Mouse (Mus musculus) erythroblast, embryonic 14.5 days (primary cell): Measurements from ENCODE around the gene Aplf. TPM values are rescaled to one million over a fixed set of nuclear protein-coding genes. Genes with fewer than 3 reads are reported as not detected.

ENCODE experiments used
- H3K27me3 ChIP-seq: 2 replicates; pipeline ENCODE4 v1.6.1; 2012; ENCODE audit warnings: inconsistent platforms; ENCODE audit not compliant: control insufficient read depth
- H3K36me3 ChIP-seq: 2 replicates; pipeline ENCODE4 v1.6.1; 2012; ENCODE audit warnings: mild to moderate bottlenecking, inconsistent platforms; ENCODE audit not compliant: control insufficient read depth
- H3K4me1 ChIP-seq: 2 replicates; pipeline ENCODE4 v1.6.1; 2012; ENCODE audit warnings: inconsistent platforms; ENCODE audit not compliant: control insufficient read depth
- H3K4me3 ChIP-seq: replicated peaks from 2 replicates; pipeline ENCODE3; 2012; ENCODE audit warnings: moderate library complexity, mild to moderate bottlenecking, inconsistent platforms
- H3K9me3 ChIP-seq: 2 replicates; pipeline ENCODE4 v1.6.1; 2012; ENCODE audit warnings: low read length, inconsistent platforms, mixed read lengths; ENCODE audit not compliant: control insufficient read depth
- GATA1 ChIP-seq: IDR thresholded peaks from 2 replicates; pipeline ENCODE4 v1.6.1; 2012; ENCODE audit warnings: low read length, inconsistent platforms, mixed read lengths
- TAL1 ChIP-seq: IDR thresholded peaks from 3 replicates; pipeline ENCODE4 v1.6.1; 2012; ENCODE audit warnings: low read length, inconsistent platforms, mixed read lengths
- polyA plus RNA-seq: library from polyadenylated mRNA; stranded (reverse); fragments of >175 nt; gene quantifications from 2 replicates; pipeline ENCODE4 v1.2.3, GENCODE M21; 2012

Gene Aplf
- polyA plus RNA-seq, 1 experiment, result 1.7 TPM

DNA sequence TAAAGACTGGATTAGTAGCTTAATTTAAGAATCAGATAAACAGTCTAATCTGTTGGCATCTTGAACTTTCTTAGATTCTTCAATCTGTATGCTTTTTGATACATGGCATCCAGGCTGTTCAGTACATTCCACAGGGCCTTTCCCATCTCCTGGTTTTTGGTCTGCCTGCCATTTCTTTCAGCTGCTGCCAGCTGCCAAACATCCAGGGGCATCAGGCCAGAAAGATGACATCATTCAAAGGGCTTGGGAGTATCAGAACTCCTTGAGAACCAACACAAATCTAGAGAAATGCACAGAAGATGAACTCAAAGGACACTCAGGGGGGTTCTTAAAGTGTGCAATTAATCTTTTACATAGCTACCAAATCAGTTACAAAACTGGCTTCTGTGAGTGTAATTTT lies 72.2 kb downstream of the Aplf start:
- TF ChIP-seq TAL1 (no peak), GATA1 (no peak)
- Histone ChIP-seq H3K4me1 (no peaks in the 10 kb centered on the region), H3K27me3 (peaks cover 30% of the 10 kb centered on the region), H3K9me3 (no peaks in the 10 kb centered on the region), H3K4me3 (no peak overlapping the region), H3K36me3 (no peaks in the 10 kb centered on the region)

DNA sequence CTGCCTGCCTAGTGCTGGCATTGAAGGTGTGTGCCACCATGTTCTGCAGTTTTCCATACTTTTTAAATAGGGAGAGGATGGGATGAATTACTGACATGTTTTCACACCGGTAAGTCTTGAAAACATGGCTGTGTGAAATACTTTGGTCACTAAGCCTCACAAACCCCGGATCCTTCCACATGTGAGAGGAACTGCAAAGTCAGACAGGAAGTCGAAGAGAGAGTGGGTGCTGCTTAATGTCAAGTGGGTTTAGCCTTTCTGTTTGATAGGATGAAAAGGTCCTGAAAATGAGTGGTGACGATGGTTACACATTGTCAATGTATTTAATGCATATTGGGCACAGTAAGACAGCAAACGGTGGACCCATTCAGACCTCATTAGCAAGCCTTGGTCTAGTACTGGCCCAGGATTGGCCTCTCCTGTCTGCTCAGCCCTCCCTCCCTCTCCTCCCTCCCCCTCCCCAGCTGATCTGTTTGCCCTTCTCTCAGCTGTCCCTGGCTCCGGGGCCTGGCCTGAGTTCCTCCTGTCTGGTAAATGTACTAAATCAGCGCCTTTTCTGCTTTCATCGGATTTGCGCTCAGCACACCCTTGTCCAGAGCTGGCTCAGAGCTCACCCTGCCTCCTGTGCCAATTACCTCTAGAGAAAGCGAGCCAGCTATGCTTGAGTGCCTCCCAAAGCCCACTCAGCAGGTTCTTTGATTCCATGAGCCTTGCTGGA lies 74.7 kb downstream of the Aplf start:
- TF ChIP-seq TAL1 (no peak), GATA1 (no peak)
- no peak overlapping the region for H3K4me3 ChIP-seq
- peaks cover 30% of the 10 kb centered on the region for H3K27me3 ChIP-seq
- H3K36me3 ChIP-seq, result no peaks in the 10 kb centered on the region
- no peaks in the 10 kb centered on the region for H3K9me3 ChIP-seq
- peaks cover 2% of the 10 kb centered on the region for H3K4me1 ChIP-seq

DNA sequence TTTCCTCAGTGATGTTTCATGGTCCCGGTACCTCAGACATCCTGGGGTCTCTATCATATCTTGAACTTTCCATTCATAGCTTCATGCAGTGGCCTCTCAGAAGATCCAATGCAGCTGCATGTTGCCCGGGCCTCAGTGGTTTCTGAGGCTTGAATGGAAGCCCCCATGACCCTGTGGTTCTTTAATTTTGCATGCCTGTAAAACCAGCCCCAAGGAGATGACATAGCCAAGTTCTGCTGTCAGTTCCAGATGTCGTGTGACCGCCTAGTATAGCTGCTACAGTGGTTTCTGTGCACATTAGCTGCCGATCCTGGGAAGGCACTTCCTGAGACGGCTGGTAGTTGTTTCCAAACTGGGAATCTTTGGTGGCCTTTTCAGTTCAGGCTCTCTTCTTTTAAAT lies 77.8 kb downstream of the Aplf start:
- no peaks in the 10 kb centered on the region for H3K9me3 ChIP-seq
- TF ChIP-seq TAL1, result no peak
- no peak for TF ChIP-seq GATA1
- H3K27me3 ChIP-seq, result peaks cover 41% of the 10 kb centered on the region
- H3K4me3 ChIP-seq, result no peak overlapping the region
- H3K4me1 ChIP-seq, result peaks cover 24% of the 10 kb centered on the region
- no peaks in the 10 kb centered on the region for H3K36me3 ChIP-seq

DNA sequence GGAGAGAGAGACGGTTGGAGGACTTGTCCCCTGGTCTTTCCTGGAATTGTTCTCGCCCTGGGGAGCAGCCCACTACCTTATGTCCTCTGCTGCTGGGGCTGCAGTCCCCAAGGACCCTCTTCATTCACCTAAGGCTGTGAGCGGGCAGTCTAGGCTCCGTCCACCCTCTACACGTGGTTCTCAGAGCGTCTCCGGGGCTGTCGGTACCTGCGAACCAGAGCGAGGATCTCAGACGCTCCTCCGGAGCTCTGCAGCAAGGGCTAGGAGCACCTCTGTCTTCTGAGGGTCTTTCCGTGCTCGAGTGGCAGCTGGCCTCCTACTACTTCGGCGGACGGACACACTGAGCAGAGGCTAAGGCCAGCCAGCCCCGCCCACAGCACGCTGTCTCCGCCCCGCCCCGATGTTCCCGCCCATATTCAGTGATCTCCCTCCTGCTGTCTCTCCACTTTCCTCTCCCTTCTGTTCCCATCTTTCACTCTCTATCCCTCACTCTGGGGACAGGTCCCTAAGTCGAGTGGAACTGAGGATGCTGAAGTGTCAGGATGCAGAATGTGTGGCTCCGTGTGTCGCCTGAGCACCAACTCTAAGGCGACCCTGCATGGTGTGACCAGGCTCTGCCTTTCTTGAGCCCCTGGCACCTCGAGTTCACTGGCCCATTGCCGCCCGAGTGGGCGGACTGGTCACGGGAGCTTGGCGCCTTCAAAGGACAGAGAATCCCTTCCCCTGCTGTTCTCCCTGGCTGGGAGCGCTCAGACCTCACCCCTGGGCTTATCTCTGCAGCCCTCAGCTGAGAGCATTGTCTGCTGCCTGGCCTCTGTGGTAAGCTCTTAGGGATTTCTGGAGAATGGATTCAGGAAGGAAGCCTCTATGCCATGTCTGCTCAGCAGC lies 81.4 kb downstream of the Aplf start, which contains the start of gene Prokr1:
Prokr1 (minus strand) TSS at position 350 of the 888 bp plus-strand sequence.
- peaks cover 52% of the 10 kb centered on the region for H3K27me3 ChIP-seq
- TF ChIP-seq TAL1 (no peak), GATA1 (no peak)

DNA sequence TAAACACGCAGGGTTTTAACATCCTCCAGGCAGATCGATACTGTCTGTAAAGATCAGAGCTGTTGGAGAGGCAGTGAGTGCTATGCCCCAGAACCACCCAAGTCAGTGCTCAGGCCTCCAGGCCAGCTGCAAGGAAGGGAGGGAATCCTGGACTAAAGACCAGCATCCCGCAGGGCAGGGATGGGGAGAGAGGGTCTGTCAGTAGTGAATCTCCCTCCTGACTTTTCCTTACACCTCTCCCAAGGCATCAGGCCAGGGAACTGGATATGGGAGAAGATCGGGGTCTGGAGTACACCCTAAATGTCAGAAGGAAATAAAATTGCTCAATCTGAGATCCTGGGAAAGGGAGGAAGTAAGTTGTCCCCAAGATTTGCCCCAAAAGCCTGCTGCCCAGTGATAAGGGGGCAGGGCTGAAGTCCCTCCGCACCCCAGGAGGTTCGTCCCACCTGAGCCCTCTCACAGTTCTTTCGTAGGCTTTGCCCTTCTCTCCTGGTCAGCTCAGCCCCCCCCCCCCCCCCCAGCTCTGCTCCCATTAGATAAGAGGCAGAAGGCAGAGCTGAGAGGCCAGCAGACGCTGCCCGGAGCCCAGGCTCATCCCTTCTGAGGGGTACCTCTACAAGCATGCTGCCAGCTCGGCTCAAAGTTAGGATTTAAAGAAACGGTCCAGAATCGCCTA lies 82.1 kb downstream of the Aplf start:
- Histone ChIP-seq H3K36me3 (peaks cover 40% of the 10 kb centered on the region), H3K27me3 (peaks cover 47% of the 10 kb centered on the region), H3K4me1 (peaks cover 66% of the 10 kb centered on the region), H3K9me3 (no peaks in the 10 kb centered on the region), H3K4me3 (peak overlapping the region; percentile 81)
- TF ChIP-seq GATA1, result no peak
- TF ChIP-seq TAL1, result peak; percentile 26; the same call in 1 of the 3 replicates

More for the DNA sequence above, 81.4 kb downstream of the Aplf start, which contains the start of gene Prokr1:
- H3K4me3 ChIP-seq, result peak within 1 kb of the TSS; percentile 81
- peaks cover 32% of the 10 kb centered on the region for H3K36me3 ChIP-seq
- peaks cover 58% of the 10 kb centered on the region for H3K4me1 ChIP-seq
- H3K9me3 ChIP-seq, result no peaks in the 10 kb centered on the region

DNA sequence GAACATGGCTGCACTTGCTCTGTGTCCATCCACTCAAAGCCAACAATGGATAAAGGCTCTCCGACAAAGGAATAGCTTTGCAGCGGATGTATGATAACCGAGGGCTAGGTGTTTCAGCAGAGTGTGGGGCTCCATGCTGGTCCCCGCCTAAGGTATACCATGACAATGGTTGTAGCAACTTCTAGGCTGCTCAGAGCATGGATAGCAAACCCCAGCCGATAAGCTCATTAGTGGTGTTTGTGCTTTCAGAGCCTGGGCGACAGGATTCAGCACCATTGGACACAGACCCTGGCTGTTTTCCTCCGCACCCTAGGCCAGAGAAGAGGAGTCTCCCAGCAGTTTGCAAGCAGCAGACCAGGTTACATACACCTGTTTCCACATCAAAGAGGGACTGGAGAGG lies 88.0 kb downstream of the Aplf start:
- Histone ChIP-seq H3K9me3 (no peaks in the 10 kb centered on the region), H3K4me1 (peaks cover 97% of the 10 kb centered on the region), H3K27me3 (peaks cover 16% of the 10 kb centered on the region), H3K36me3 (peaks cover 89% of the 10 kb centered on the region), H3K4me3 (peak overlapping the region; percentile 39)
- no peak for TF ChIP-seq GATA1
- TF ChIP-seq TAL1, result no peak

DNA sequence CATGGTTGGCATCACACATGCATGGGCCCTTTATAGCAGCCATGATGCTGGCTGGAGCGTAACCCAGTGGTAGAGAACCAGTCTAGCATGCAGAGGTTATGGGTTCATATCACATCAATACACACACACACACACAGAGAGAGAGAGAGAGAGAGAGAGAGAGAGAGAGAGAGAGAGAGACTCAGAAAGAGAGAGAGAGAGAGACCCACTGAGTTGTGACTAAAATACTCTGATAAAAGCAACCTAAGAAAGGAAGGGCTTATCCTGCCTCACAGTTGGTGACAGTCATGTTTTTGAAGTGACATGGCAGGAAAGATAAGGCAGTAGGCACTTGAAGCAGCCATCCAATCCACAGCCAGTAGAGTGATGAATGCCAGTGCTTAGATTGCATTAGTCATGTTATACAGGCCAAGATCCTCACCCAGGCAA lies 88.8 kb downstream of the Aplf start:
- H3K4me3 ChIP-seq, result peak overlapping the region; percentile 54

DNA sequence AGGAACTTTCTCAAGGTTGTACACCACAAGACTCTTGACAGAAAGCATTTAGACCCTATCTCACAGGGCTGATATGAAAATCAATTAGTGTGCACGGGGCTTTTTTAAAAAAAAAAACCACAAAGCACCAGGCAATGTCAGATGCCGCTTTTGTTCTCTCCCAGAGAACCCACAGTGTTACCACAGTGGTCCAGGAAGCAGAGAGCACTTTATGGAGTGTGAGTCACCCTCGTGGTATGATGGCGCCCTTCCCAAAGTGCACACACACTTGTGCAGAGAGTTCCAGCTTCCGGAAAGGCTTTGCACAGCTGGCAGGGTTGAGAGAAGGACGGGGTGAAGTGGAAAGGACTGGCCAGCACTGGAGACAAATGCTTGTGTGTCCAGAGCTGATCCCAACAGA lies 89.5 kb downstream of the Aplf start:
- H3K4me1 ChIP-seq, result peaks cover 84% of the 10 kb centered on the region
- TF ChIP-seq GATA1 (no peak), TAL1 (no peak)
- peaks cover 78% of the 10 kb centered on the region for H3K36me3 ChIP-seq
- H3K9me3 ChIP-seq, result no peaks in the 10 kb centered on the region
- H3K27me3 ChIP-seq, result peaks cover 5% of the 10 kb centered on the region
- H3K4me3 ChIP-seq, result peak overlapping the region; percentile 54

More for the DNA sequence above, 88.8 kb downstream of the Aplf start:
- Histone ChIP-seq H3K4me1 (peaks cover 91% of the 10 kb centered on the region), H3K27me3 (peaks cover 8% of the 10 kb centered on the region), H3K9me3 (no peaks in the 10 kb centered on the region), H3K36me3 (peaks cover 84% of the 10 kb centered on the region)
- TF ChIP-seq GATA1 (peak; percentile 99), TAL1 (peak; percentile 96)

DNA sequence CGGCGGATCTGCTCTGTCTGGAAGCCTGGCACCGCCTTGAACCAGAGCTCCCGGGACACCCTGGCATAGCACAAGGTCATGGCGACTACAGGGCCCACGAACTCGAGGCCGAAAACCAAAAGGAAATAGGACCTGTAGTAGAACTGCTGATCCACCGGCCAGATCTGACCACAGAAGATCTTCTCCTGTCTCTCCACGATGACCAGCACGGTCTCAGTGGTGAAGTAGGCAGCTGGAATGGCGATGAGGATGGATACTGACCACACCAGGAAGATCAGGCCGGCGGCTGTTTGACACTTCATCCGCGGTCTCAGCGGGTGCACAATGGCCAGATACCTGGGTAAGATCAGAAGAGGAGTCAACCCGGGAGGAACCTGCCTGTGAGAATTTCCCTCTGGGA lies 90.4 kb downstream of the Aplf start:
- H3K27me3 ChIP-seq, result no peaks in the 10 kb centered on the region
- TF ChIP-seq TAL1 (no peak), GATA1 (no peak)
- H3K36me3 ChIP-seq, result peaks cover 69% of the 10 kb centered on the region
- no peaks in the 10 kb centered on the region for H3K9me3 ChIP-seq
- H3K4me3 ChIP-seq, result no peak overlapping the region
- peaks cover 76% of the 10 kb centered on the region for H3K4me1 ChIP-seq
